Mouse (Mus musculus) hindlimb bud, embryonic 11.5 days (tissue): ENCODE measurements at regions not wholly inside any gene's neighbourhood (a gene's known extent, or its start where the extent isn't known, plus 50 kb on each side); places are given as distances from the start of the nearest gene placed in this dataset.

ENCODE experiments used
- DNase-seq: peaks from one replicate; pipeline ENCODE4 v3.0.0-alpha.2; 2012; ENCODE audit warnings: low read depth, low spot score; ENCODE audit errors: extremely low spot score

DNA sequence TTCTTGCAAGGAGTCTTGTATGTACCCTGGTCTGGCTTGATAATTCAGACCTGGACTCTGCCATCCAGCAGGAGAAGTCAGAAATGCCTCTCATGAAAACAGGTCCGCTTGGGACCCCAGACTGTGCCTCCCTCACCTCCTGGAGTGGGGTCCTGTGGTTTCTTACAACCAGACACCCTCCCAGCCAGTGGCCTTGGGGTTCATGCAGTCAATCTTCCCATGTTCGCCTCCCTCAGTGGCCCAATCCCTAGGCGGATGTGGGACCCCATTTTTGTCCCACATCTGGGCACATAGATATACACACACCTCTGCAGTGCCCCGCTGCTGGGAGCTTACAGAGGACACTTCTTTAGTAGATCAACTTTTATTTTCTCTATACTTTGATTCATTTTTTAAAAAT lies 217.7 kb downstream of the Lrfn2 start:
- no peak for DNase-seq

DNA sequence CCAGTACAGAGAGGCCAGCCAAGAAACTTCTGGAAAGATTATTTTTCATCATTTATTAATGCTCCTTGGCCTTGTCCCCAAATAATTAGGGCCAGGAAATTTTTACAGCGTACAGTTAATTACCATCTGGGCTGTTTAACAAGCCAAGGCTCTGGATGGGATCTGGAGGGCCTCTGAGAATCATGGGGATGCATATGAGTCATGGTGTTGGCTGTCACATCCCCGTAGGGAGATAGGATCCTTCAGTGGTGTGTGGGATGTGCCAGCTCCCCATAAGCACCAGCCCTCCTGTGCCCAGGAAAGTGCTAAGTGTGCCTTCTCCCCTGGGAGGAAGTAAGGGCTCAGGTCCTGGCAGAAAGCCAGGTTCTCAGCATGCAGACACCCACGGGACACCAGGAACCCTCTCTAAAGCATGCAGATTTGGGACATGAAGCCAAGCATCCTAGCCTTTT lies 218.8 kb downstream of the Lrfn2 start:
- DNase-seq = no peak

DNA sequence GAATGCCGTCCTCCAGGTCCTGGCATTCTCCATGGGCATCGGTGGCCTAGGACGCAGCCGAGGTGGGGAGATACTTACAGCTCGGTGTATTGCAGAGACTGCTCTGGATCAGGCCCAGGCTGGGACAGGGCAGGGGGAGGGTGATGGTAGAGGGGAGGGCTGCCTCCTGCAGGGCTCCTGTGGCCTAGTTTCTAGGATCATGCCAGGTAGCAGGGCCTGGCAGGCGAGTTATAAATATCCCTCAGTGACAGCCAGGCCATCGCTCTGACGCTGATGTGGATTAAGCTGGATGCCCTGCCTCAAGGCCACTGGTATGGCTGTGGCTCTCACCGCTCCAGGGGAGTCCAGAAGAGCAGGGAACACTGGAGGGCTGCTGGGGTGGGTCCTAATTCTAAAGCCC lies 221.8 kb downstream of the Lrfn2 start:
- no peak for DNase-seq

DNA sequence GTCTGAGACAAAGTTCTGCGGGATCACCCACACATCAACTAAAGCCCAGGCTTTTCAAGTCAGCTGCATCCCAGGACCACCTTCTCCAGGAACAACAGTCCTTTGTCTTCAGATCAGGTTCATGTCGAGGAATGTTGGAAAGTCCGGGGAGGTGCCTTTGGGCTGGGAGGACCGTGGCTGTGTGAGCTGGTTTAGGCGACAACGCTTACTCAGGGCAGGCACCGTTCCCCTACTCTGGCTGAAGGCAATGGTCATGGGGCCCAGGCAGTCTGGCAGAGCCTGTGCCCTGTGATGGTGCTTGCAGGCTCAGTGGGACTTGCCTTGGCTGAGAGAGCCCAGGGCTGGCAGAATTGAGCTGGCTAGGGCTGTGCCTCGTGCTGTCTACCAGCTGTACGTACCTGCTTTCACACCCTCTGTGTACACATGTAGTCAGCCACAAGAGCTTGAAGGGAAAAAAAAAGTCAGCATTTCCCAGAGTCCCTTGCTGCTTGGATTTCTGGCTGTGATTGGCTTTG lies 222.9 kb downstream of the Lrfn2 start:
- no peak for DNase-seq

DNA sequence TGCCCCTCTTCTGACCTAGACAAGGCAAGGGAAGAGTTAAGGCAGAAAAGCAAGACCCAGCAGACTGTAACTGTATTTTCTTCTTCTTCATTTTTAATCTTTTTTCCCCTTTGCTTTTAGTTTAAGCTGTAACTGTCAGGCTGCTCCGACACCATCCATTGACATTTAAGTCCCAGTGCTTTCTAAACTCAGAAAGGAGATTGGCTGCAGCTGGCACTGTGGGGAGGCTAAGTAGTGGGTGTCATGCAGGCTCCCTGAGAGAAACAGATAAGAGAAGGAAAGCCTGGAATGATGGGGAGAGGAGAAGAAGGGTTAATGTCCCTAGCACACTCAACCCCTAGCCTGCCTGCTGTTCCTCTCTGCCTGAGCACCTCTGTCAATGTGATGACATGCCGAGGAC lies 225.4 kb downstream of the Lrfn2 start:
- DNase-seq = no peak

DNA sequence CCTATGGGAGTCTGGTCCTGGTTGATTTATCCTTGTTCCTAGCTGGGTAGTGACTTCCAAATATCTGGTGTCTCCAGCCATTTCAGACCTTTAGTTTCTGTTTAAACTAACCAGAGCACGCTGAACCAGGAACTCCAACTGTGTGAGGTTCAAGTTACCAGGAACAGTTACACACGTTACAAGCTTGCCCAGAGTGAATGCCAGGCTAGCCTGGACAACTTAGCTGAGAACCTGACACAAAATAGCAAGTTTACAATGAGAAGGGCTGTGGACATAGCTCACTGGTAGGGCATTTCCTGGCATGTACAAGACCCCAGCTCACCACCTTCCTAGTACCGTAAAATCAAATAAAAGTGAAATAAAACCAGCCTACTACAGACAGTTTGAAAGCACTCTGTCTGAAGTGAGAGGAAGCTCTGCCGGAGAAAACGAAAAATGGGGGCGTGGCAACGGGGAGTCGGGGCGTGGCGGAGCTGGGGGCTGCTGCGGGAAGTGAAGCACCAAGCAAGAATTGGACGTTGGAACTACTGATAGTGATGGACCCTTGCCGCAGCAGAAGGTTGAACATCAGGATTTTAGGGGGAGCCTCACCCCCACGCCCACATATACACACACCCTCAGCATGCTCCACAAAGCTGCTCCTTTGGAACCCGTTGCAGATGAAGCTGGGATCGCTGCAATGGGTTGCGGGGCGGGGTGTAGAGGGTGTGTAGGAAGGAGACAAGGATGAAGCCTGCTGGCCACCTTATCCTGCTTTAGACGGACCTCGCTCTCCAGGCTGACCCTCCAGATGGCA lies 239.3 kb downstream of the Lrfn2 start:
- DNase-seq = no peak

DNA sequence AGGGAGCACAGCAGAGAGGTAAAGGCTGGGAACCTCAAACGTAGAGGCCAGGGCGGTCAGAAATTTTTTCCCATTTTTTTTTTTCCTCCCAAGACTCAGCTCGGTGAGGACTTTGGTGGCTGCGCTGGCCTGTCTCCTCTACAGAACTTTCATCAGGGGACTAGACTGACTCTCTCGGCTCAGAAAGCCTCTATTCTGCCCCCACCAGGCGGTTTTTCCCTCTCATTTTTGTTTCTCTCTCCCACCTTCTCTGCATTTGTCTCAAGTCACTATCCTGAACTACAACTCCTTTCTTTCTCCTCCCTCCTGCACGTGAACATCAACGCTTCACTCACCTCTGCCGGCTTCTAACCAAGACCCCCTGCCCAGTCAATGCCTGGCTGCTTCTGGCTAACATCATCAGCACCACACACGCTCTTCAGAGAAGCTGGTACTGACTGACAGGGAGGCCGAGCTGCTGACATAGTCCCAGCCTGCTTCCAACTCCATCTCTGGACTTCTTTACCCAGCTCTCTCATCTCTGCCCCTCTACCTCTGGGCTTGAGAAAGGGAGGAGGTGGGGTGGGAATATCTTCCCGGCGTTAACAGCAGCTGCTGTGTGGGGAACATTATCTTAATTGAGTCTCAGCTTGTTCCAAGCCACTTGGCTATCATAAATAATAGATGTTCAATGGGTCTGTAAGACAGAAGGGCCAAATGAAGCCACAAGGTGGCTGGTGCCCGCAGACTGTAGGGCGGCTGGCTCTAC lies 240.0 kb downstream of the Lrfn2 start:
- DNase-seq = no peak

DNA sequence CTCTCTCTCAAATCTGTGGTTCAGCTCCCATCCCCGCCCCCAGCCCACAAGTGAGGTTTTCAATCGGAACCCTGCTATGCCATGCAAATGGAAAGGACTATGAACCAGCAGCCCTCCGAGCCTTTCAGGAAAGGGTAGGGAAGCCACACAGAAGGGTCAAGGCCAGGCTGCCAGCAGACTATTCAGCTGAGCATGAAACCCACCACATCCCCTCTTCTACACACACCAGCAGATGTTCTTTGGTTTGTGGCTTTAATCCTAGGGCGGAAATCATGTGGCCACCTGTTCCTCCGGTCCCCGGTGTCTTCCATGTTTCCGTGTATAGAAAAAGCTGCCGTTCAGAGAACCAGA lies 240.6 kb downstream of the Lrfn2 start:
- DNase-seq = no peak

DNA sequence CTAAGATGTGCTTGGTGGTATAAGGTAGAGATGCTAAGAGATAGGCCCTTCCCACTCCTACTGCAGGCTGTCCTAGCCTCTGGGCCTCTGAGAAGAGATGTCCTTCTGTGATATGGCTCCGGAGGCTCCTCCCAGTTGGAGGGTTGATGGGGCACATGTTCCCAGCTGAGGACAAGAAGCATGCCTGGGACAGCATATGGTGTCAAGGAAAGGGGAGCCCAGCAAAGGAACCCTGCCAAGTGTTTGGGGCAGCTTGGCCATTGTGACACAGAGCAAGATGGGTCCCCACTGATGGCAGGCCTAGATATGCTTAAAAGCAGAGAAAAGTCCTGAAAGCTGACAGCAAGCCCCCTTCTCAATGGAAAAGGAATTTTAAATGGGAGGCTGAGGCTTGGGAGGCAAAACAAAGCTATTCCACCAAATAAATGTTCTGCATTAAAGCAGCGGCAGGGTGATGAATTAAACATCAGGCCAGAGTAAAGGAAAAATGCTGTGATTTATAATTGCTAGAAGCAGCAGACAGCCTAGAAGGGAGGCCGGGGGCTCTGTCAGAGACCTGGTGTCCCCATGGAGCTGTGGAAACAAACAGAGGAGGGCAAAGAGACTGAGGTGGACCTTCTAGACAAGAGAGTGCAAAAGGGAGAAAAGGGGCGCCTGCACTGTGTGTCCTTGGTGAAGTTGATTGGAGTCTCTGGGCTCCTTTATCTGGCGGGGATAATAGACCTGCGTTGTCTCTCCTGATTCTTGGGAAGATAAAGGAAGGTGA lies 246.0 kb downstream of the Lrfn2 start:
- DNase-seq = no peak

DNA sequence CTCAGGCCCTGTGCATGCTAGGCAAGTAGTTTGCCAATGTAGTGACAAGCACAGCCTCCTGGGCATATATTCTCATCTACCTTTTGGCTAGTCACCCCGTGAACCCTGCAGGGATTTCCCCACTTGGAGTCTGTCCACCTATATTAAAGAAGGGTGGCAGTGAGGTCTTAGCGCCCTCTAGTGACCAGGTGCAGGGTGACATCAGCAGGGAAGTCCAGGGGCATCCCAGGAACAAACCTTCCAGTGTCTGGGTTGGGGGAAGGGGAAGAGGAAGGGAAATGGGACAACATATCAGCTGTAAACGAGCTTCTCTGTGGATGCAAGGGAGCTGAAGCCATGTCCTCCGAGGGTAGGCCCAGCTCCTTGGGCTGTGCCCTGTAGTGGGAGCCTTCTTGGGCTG lies 245.7 kb upstream of the Mocs1 start:
- DNase-seq = no peak

DNA sequence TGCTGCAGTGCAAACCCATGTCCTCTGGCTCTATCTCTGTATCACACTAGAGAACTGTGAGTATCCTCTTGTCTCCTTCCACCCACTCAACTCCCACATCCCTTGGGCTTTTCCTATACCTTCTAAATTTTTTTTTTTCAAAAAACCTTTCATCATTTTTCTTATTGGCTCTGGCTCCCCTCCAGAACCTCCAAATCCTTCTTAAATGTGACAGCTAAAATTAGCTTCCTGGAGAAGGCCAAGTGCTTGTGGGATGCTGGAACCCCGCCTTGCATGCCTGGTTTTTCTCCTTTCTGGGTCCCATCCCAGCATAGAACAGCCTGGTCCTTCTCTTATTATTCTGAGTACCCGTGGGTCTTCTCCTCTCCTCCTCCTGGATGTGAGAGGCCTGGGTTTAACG lies 244.2 kb upstream of the Mocs1 start:
- DNase-seq = no peak

DNA sequence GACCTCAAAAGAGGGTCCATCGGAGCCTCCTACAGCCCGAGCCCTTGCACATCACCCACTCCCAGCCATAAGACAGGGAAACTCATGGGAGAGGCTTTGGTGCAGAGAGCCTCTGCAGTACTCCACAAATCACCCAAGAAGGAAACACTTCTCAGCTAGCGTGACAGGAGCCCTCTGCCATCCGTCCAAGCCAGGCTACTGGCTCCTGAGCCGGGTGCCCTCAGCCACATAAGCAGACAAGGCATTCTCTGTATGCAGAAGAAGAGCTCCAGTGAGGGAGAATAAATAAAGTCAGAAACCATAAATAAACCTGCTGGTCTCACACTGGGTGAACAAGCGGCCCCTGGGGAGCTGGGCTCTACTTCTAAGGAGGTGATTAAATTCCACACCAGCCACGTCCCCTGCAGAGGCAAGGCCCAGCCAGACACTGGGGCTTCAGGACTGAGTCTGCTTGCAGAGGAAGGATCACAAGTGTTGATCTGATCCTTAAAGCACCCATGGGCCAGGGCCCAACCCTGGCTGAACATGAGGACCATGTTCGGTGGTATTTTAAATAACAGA lies 243.0 kb upstream of the Mocs1 start:
- no peak for DNase-seq

DNA sequence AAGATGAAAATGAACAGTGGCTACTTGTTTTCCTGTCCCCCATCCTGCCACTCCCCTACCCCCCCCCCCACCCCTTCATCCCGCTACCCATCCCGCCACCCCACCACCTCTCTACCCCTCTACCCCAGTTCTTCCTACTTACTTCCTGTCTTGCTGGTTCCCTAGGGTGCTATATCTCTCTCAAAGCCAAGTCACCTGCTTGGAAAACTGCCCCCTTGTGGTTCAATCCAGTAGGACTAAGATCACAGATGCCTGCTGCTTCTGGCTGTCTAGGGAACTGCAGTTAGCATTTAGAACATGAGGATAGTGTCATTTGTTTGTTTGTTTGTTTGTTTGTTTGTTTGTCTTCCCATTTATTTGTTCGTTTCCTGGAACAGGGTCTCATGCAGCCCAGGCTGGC lies 238.4 kb upstream of the Mocs1 start:
- no peak for DNase-seq

DNA sequence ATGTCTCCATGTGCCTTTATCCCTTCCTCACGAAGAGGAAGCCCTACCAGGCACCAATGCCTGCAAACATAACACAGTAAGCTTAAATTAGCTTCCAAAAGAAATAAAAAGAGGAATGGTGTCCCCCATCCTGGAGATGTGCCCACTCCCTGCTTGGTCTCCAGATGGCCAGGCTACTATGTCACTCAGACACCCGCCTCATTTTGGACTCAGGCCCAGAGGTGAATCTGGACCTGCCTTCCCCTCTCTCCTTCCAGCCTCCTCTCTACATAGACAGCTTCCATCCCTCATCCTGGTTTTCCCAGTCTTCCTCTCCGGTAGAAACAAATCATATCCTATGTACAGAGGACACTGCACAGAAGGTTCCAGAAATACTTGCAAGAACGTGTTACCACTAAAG lies 237.8 kb upstream of the Mocs1 start:
- DNase-seq = no peak

DNA sequence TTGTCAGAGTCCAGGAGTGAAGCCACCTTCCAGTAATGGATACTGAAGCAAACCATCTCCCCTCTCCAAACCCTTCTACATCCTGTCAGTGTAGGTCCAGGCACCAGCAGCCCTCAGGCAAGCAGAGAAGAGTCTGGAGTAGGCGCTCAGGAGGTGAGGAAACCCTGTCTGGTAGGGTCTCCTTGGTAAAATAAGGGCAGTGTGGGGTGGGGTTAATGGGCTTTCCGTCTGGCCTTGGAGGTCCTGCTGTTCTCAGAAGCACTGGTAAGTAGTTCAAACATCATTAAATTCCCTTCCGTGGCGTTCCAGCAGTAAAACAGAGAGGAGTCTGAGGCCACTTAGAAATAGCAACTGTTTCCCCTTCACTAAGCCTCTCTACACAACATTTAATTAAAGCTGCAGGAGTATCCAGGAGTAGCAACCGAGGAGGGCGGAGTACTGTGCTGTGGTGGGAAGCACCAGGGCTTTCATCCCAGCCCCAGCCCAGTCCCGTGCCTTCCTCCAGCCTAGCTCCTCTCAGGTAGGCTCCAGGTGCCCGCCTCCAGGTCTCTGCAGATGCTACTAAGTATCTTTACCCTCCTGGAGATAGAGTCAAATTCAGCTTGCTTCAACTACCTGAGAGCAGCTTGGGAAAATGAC lies 232.0 kb upstream of the Mocs1 start:
- DNase-seq = peak; percentile 26

DNA sequence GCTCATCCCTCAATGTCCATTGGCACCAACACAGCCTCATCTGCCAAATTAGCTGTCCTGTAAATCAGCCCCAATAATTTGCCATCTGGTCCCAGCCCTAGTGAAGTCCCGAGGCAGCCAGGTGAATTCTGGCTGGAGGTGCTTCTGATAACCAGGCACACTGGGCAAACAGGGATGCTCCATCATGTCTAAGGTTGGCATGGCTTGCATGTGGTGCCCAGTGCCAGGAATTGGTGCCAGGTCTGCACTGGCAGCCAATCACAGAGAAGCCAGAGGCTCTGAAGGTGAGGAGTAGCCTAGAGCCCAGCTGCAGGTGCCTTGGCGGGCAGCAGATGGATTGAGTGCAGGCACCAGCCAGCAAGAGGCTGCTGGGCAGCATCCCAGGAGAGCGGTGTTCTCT lies 226.7 kb upstream of the Mocs1 start:
- no peak for DNase-seq

DNA sequence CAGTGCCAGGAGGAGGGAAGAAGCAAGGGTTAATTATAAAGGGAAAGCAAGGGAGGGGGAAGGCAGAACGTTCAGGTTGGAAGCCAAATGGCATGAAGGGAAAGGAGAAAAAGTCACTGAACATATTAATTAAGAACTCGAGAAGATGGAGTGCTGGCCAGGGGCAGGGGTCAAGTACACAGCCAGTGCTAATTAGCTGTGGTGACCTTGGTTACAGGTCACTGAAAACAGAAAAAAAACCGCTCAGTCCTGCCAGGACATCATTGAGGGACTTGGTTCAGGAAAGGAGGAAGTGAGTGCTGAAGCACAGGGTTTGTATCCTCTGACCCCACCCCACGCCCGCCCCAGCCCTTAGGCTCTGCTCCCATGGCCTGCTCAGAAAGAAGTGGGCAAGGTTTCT lies 223.1 kb upstream of the Mocs1 start:
- peak; percentile 16 for DNase-seq

DNA sequence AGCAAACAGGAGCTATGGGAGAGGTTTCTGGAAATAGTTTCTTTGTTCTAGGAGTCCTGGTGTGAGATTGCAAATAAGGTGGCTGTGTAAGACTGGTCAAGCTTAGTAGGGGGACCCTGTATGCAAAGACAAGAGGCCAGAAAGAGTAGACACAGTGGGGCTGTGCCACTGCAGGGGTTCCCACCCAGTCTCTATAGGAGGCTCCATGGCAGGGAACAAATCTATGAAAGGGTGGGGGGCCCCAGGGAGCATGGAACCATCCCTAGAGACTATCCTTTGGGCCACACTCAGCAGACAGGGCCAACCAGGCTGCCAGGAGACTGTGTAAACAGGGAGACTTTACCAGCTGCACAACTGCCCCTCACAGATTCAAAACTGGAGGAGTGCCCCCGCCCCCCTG lies 222.6 kb upstream of the Mocs1 start:
- no peak for DNase-seq

DNA sequence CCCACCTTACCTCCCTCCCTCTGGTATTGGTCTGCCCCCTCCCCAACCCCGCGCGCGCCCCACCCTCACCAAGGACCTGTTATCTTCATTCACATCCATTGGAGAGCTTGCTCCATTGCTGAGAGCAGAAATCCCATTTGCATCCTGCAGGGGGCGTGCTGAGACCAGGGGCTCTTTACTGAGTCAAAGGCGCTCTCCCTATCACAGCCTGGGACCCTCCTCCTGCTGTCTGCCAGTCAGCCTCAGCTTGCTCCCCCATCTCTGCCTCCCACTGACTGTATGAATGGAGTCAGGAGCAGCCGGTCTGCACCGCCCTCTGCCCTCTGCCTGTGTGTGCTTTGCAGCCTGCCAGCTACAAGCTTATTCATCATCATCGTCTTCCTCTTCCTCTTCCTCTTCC lies 221.5 kb upstream of the Mocs1 start:
- DNase-seq = no peak

DNA sequence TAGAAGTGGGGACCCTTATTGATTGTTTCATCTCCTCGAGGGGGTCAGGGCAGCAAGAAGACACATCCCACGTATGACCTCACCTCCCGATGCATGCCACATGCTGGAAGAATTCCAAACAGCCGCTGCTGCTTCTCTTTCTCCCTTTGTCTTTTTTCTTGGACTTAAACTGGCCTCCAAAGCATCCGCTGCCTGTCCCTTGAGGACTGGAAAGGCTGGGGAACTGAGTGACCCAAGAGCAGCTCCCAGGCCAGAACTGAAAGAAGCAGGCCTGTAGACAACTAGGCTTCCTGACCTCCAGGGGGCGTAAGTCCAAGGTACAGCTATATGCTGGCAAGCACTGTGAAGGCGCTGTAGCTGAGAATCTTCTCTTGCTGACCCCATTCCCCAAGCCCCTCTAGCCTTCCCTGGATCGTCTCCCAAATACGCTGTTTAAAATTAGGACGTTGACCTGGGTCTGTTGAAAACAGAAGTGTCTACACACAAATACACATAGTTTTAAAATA lies 219.8 kb upstream of the Mocs1 start:
- DNase-seq = no peak

DNA sequence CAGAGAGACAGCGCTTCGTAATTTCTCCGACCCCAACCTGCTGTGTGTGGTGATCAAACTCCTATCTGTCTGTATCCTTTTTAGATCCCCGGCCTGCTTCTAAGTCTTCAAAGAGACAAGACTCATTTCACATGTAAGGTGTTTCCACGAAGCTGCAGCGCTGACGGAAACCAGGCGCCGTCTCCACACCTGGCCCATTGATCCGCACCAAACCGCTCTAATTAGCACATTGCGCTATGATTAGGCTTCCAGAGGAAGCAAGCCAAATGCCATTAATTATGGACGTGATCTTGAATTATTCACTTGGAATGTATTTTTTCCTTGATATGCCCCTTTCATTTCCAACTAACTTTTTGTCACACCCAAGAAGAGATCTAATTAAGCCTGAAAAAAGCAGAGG lies 215.2 kb upstream of the Mocs1 start:
- DNase-seq = no peak
